Mouse (Mus musculus) embryonic facial prominence, embryonic 11.5 days (tissue): ENCODE measurements at regions not wholly inside any gene's neighbourhood (a gene's known extent, or its start where the extent isn't known, plus 50 kb on each side); places are given as distances from the start of the nearest gene placed in this dataset.

Experiments used
- ATAC-seq: fragments of 200-750 bp; cut with Nextera tagmentation; replicated peaks from 2 replicates; pipeline ENCODE4 v1.8.0; 2017; ENCODE audit warnings: low read depth; ENCODE audit not compliant: insufficient number of reproducible peaks, low FRiP score, low TSS enrichment
- DNase-seq: peaks from one replicate; pipeline ENCODE4 v3.0.0-alpha.2; 2015; ENCODE audit warnings: low spot score
- H3K27ac ChIP-seq: fragments of 300-500 bp; sonication (generic); replicated peaks from 2 replicates; pipeline ENCODE4 v1.5.1; 2014; ENCODE audit warnings: mild to moderate bottlenecking, low read depth, low read length, control low read depth
- H3K27me3 ChIP-seq: fragments of 300-500 bp; sonication (generic); 2 replicates; pipeline ENCODE4 v1.6.1; 2014; ENCODE audit warnings: mild to moderate bottlenecking, low read length, moderate library complexity, mixed read lengths; ENCODE audit not compliant: control insufficient read depth, insufficient read depth
- H3K36me3 ChIP-seq: fragments of 300-500 bp; sonication (generic); replicated peaks from 2 replicates; pipeline ENCODE4 v1.6.1; 2014; ENCODE audit warnings: low read depth, mild to moderate bottlenecking, low read length, moderate library complexity, mixed read lengths; ENCODE audit not compliant: control insufficient read depth, insufficient read depth
- H3K4me1 ChIP-seq: fragments of 300-500 bp; sonication (generic); 2 replicates; pipeline ENCODE4 v1.6.1; 2014; ENCODE audit warnings: low read length, mixed read lengths; ENCODE audit not compliant: control insufficient read depth, insufficient read depth
- H3K4me2 ChIP-seq: fragments of 300-500 bp; sonication (generic); 2 replicates; pipeline ENCODE4 v1.6.1; 2014; ENCODE audit warnings: low read depth, mild to moderate bottlenecking, control low read depth, low read length, moderate library complexity
- H3K4me3 ChIP-seq: fragments of 300-500 bp; sonication (generic); 2 replicates; pipeline ENCODE4 v1.5.1; 2014; ENCODE audit warnings: low read depth, low read length, control low read depth
- H3K9ac ChIP-seq: fragments of 300-500 bp; sonication (generic); replicated peaks from 2 replicates; pipeline ENCODE4 v1.6.1; 2014; ENCODE audit warnings: mild to moderate bottlenecking, control low read depth, low read length
- H3K9me3 ChIP-seq: fragments of 300-500 bp; sonication (generic); replicated peaks from 2 replicates; pipeline ENCODE4 v1.6.1; 2016; ENCODE audit warnings: mild to moderate bottlenecking, low read length, inconsistent platforms, mixed read lengths; ENCODE audit not compliant: control insufficient read depth
- WGBS: fragments of 180-500 bp; shearing (Covaris S2); extraction: QIAGEN DNeasy Blood & Tissue Kit; methylation state at CpG from one replicate; pipeline ENCODE4 v1.1.7; 2014; 5-methylcytosine and 5-hydroxymethylcytosine counted together

DNA sequence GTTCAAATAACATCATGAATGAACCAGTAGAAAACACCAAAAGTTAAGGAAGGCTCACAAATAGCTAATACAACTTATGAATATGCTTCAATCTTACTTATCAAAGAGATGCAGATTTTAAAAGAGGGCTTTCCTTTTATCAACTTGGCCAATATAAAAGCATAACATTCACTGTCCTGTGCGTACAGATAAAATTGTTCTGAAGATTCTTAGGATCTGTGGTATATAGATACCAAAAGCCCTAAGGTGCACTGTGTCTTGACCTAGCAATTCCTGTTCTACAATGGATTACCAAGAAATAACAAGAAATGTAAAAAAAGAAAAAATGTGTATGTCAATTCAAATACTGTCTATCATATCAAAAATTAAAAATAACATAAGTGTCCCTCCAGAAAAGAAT, 107.7 kb upstream of the Magi3 start:
- Histone ChIP-seq H3K4me3 (no peak overlapping the region), H3K27me3 (no peaks in the 10 kb centered on the region), H3K36me3 (no peaks in the 10 kb centered on the region), H3K9ac (no peak overlapping the region), H3K9me3 (no peaks in the 10 kb centered on the region), H3K4me2 (no peak overlapping the region), H3K4me1 (no peaks in the 10 kb centered on the region), H3K27ac (no peak overlapping the region)
- WGBS: 93% methylated on average over 1 of the region's 1 CpGs
- DNase-seq (no peak), ATAC-seq (no peak)

DNA sequence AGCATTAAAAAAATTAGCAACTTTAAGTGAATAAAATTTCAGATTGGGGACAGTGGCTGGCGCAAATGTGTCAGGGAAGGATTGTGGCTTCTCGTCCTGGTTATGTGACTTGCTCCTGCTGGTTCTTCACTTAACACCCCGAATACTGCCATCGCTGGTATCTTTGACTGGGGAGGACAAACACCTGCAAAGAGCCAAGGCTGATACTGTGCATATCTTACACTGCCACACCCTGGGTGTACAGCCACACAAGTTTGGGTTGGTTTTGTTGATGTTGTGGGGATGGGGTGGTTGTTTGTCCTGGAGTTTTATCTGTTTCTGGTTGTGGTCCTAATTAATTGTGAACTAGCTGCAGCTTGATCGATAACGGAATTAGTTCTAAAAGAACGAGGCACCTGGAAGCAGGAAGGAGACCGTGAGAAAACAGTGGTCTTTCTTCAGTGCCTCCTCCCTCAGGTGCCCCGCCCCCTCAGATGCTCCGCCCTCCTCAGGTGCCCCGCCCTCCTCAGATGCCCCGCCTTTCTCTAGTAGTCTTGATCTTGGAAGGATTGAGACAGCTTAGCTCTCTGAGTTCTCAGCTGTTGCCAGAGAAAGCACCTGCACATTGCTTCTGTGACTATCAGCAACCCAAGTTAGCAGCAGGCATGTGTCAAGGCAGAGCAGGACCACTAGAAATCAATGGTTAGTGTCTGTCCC, 107.0 kb upstream of the Magi3 start:
- H3K27me3 ChIP-seq: no peaks in the 10 kb centered on the region
- H3K27ac ChIP-seq: no peak overlapping the region
- H3K36me3 ChIP-seq: no peaks in the 10 kb centered on the region
- H3K9ac ChIP-seq: no peak overlapping the region
- WGBS: 83% methylated on average over 12 of the region's 12 CpGs
- no peaks in the 10 kb centered on the region for H3K9me3 ChIP-seq
- ATAC-seq (no peak), DNase-seq (no peak)
- H3K4me2 ChIP-seq: no peak overlapping the region
- H3K4me3 ChIP-seq: no peak overlapping the region
- no peaks in the 10 kb centered on the region for H3K4me1 ChIP-seq

DNA sequence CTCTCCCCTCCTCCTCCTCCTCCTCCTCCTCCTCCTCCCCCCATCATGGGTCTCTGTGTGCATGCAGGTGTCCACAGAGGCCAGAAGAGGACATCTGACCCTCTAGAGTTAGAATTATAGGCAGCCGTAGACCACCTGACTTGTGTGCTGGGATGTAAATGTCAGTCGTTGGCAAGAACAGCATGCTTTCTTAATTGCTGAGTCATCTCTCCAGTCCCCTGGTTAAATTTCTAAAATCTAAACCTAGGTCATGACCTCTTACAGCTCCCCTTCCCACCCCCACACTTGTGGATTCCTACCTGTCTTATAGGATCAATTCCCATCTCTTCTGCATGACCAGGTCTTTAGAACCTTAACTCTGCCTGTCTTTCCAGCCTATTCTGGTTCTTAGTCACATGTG, 102.4 kb upstream of the Magi3 start:
- Histone ChIP-seq H3K36me3 (no peaks in the 10 kb centered on the region), H3K4me3 (no peak overlapping the region), H3K9ac (no peak overlapping the region), H3K4me1 (no peaks in the 10 kb centered on the region), H3K27me3 (no peaks in the 10 kb centered on the region), H3K4me2 (no peak overlapping the region), H3K9me3 (no peaks in the 10 kb centered on the region), H3K27ac (no peak overlapping the region)
- no peak for DNase-seq
- no peak for ATAC-seq
- 60% methylated on average over 2 of the region's 2 CpGs for WGBS

DNA sequence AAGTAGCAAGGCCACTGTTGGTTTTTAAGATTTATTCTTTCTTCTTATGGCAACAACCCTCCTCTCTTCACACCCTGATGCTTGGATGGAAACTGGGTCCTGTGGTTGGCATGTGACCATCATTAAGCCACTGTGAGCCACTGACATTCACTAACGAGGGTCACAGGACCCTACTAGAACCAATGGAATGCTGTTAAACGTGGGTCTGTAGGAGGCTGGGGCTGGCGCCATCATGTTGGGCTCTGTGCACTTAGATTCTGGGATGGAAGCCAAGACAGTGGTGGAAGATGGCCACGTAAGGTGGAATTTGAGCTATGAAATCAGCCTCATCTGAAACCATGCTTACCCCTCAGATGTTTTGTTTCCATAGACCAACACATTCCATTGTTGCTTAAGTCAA, 100.2 kb upstream of the Magi3 start:
- Histone ChIP-seq H3K9ac (no peak overlapping the region), H3K36me3 (no peaks in the 10 kb centered on the region), H3K4me2 (no peak overlapping the region), H3K27me3 (no peaks in the 10 kb centered on the region), H3K9me3 (no peaks in the 10 kb centered on the region), H3K27ac (no peak overlapping the region), H3K4me1 (no peaks in the 10 kb centered on the region), H3K4me3 (no peak overlapping the region)
- ATAC-seq (no peak), DNase-seq (no peak)
- 76% methylated on average over 4 of the region's 4 CpGs for WGBS

DNA sequence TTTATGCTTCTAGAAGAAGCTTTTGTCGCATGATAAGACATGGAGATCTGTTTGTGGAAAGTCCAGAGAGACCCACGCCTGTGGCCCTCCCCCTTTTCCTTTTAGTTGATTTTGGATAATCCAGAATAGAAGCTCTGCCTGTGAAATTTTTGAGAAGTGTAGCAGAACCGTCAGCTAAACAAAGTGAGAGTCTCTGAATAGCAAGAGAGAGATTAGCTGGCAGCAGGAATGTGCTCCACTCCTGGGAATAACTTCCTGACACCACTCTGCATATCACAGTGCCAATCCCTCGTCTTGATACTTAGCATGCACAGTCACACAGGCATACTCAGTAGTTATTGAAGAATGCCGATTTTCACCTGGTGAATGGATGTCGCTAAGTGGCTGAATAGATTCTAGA, 99.2 kb upstream of the Magi3 start:
- no peak overlapping the region for H3K27ac ChIP-seq
- DNase-seq (no peak), ATAC-seq (no peak)
- no peaks in the 10 kb centered on the region for H3K4me1 ChIP-seq
- H3K9me3 ChIP-seq: no peaks in the 10 kb centered on the region
- no peak overlapping the region for H3K9ac ChIP-seq
- 59% methylated on average over 6 of the region's 6 CpGs for WGBS
- no peaks in the 10 kb centered on the region for H3K27me3 ChIP-seq
- no peaks in the 10 kb centered on the region for H3K36me3 ChIP-seq
- no peak overlapping the region for H3K4me2 ChIP-seq
- no peak overlapping the region for H3K4me3 ChIP-seq

DNA sequence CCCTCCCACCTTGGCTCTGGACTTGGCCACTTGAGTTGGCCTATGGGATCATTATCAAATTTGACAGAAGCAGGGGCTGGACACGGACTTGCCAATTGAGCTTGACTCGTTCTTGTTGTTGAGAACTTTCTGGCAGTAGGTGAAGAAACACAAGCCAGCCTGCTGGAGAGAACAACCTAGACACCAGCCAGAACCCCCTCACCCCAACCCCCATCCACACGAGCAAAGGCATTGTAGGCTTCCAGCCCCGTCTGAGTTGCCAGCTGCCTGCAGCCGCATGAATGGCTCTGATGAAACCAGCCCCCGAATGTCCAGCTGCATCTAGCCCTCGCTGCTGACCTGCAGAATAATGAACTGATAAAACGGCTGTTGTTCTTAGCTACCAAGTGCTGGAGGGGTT, 98.7 kb upstream of the Magi3 start:
- no peaks in the 10 kb centered on the region for H3K4me1 ChIP-seq
- no peak overlapping the region for H3K4me2 ChIP-seq
- no peak for ATAC-seq
- no peaks in the 10 kb centered on the region for H3K9me3 ChIP-seq
- no peak for DNase-seq
- H3K9ac ChIP-seq: no peak overlapping the region
- no peaks in the 10 kb centered on the region for H3K27me3 ChIP-seq
- 33% methylated on average over 8 of the region's 8 CpGs for WGBS
- H3K36me3 ChIP-seq: no peaks in the 10 kb centered on the region
- H3K4me3 ChIP-seq: no peak overlapping the region
- H3K27ac ChIP-seq: no peak overlapping the region

DNA sequence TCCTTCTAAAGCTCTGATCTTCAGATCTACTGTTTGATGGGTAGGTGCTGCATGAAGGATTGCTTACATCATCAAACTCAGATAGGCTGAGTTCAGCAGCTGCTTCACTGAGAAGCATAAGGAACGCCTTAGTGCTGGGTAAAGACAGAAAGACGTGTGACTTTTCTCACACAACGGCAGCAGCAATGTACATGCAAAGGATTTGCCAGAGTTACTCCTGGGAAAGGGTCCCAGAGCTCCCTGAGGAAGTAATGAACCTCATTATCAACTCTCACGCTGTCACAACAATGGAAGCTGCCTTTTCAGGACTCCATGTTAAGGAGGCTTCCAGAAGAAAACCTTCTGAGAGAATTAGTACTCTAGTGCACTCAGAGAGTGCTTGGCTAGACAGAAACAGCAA, 97.4 kb upstream of the Magi3 start:
- no peak overlapping the region for H3K9ac ChIP-seq
- no peak overlapping the region for H3K4me3 ChIP-seq
- no peaks in the 10 kb centered on the region for H3K9me3 ChIP-seq
- ATAC-seq: no peak
- 76% methylated on average over 4 of the region's 4 CpGs for WGBS
- no peak overlapping the region for H3K27ac ChIP-seq
- DNase-seq: no peak
- H3K27me3 ChIP-seq: no peaks in the 10 kb centered on the region
- H3K4me1 ChIP-seq: no peaks in the 10 kb centered on the region
- no peaks in the 10 kb centered on the region for H3K36me3 ChIP-seq
- no peak overlapping the region for H3K4me2 ChIP-seq

DNA sequence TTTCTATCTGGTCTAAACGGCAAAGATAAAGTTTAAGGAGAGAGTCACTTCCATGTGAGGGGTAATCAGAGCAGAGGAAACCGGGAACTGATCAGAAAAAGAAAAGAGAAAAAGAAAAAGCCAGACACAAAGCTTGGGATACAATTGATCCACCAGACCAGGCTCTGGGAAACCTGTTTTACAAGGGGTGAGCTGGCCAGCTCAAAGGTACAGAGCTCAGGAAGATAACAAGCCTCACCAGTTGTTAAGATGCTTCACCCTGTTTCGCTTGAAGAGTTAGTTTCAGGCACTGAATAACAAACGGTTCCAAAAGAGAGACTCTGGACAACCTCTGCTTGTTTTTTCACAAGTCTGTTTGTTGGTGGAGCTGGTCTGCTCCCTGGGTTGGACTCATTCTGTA, 92.9 kb upstream of the Magi3 start:
- no peak for ATAC-seq
- H3K4me3 ChIP-seq: no peak overlapping the region
- H3K4me1 ChIP-seq: no peaks in the 10 kb centered on the region
- no peaks in the 10 kb centered on the region for H3K27me3 ChIP-seq
- 83% methylated on average over 4 of the region's 4 CpGs for WGBS
- H3K9me3 ChIP-seq: no peaks in the 10 kb centered on the region
- H3K36me3 ChIP-seq: no peaks in the 10 kb centered on the region
- no peak overlapping the region for H3K27ac ChIP-seq
- no peak for DNase-seq
- no peak overlapping the region for H3K9ac ChIP-seq
- H3K4me2 ChIP-seq: no peak overlapping the region
